Mouse (Mus musculus): ENCODE measurements at regions not wholly inside any gene's neighbourhood (a gene's known extent, or its start where the extent isn't known, plus 50 kb on each side); places are given as distances from the start of the nearest gene placed in this dataset.

DNA sequence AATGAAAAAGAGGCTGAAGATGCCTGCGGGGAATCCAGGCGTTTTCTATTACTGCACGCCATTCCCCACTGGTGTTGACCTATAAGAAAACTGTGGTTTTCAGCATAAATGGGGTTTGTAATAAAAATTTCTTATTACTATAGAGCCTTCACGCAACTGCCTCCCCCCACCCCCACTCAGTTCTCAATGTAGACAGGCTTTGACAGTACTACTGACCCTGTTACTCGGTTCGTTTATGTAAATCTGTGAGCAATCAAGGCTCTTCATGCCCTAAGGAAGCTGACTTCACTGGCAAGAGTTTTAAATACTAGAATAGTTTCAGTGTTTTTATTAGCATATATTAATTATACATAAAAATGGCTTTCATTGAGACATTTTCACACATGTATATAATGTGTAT, 70.9 kb upstream of the Tmtc1 start:
- H3K4me1 ChIP-seq (replicated peaks; ENCODE audit: control insufficient read depth, insufficient read depth, low read length): peaks cover 36% of the 10 kb centered on the region
- no peak overlapping the region for H3K4me3 ChIP-seq (ENCODE audit: low read depth, low read length)
- no peak for DNase-seq (ENCODE audit: low spot score)
- peak overlapping the region; percentile 2; the same call in 1 of the 2 replicates for H3K4me2 ChIP-seq
- no peaks in the 10 kb centered on the region for H3K9me3 ChIP-seq (ENCODE audit: control insufficient read depth, low read length)
- no peak overlapping the region for H3K9ac ChIP-seq (ENCODE audit: low read depth, low read length)
- no peak for ATAC-seq (replicated peaks; ENCODE audit: low FRiP score)
- no peaks in the 10 kb centered on the region for H3K36me3 ChIP-seq (ENCODE audit: control insufficient read depth, insufficient read depth, low read length)
- no peaks in the 10 kb centered on the region for H3K27me3 ChIP-seq (replicated peaks; ENCODE audit: control insufficient read depth, insufficient read depth, low read length)
- WGBS: 87% methylated on average over 6 of the region's 6 CpGs
- peak overlapping the region; percentile 57 for H3K27ac ChIP-seq (ENCODE audit: low read depth, low read length)

DNA sequence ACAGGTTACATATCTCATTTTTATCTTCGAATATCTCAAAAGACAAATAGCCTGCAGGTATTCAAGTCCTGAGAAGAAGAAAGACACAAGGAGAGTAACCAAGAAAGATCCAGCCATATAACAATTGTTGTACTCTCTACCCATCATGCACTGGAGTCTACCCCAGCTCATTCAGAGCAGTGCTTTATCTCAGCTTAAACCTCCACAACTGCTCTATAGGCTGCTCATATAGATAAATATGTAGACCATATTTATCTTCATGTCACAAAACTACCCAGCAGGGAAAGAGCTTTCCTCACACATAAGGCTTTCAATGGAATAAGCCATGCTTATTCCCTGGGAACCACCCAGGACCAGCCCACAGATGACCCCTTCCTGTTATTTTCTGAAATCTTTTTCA, 70.5 kb upstream of the Tmtc1 start:
- DNase-seq (ENCODE audit: low spot score) (no peak), ATAC-seq (replicated peaks; ENCODE audit: low FRiP score) (peak; percentile 70)
- Histone ChIP-seq H3K27ac (ENCODE audit: low read depth, low read length) (peak overlapping the region; percentile 57), H3K4me1 (replicated peaks; ENCODE audit: control insufficient read depth, insufficient read depth, low read length) (peaks cover 36% of the 10 kb centered on the region), H3K36me3 (ENCODE audit: control insufficient read depth, insufficient read depth, low read length) (no peaks in the 10 kb centered on the region), H3K4me2 (peak overlapping the region; percentile 4; the same call in 1 of the 2 replicates), H3K9me3 (ENCODE audit: control insufficient read depth, low read length) (no peaks in the 10 kb centered on the region), H3K27me3 (replicated peaks; ENCODE audit: control insufficient read depth, insufficient read depth, low read length) (no peaks in the 10 kb centered on the region), H3K4me3 (ENCODE audit: low read depth, low read length) (no peak overlapping the region), H3K9ac (ENCODE audit: low read depth, low read length) (no peak overlapping the region)
- 70% methylated on average over 1 of the region's 1 CpGs for WGBS

DNA sequence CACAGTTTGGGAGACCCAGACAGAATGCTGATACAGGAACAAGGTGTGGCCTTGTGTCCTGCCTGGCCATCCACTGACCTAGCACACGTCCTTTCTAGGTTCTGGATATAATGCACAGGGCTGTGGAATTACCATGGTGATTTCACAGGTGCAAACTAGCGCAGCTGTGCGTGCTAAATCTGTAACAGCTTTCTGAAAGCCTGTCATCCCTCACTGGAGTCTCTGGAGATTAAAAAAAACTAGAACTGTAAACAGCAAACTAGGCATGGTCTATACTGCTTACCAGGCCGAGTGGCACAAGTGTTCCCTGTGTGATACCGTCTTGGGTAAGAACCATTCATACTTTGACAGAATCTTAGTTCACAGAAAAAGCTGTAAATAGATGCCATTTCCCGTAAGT, 69.9 kb upstream of the Tmtc1 start:
- WGBS: 84% methylated on average over 6 of the region's 6 CpGs
- DNase-seq (ENCODE audit: low spot score) (no peak), ATAC-seq (replicated peaks; ENCODE audit: low FRiP score) (no peak)
- no peaks in the 10 kb centered on the region for H3K27me3 ChIP-seq (replicated peaks; ENCODE audit: control insufficient read depth, insufficient read depth, low read length)
- no peaks in the 10 kb centered on the region for H3K36me3 ChIP-seq (ENCODE audit: control insufficient read depth, insufficient read depth, low read length)
- no peak overlapping the region for H3K9ac ChIP-seq (ENCODE audit: low read depth, low read length)
- H3K4me2 ChIP-seq: peak overlapping the region; percentile 4; the same call in 1 of the 2 replicates
- peak overlapping the region; percentile 57; the same call in 1 of the 2 replicates for H3K27ac ChIP-seq (ENCODE audit: low read depth, low read length)
- H3K9me3 ChIP-seq (ENCODE audit: control insufficient read depth, low read length): no peaks in the 10 kb centered on the region
- H3K4me1 ChIP-seq (replicated peaks; ENCODE audit: control insufficient read depth, insufficient read depth, low read length): peaks cover 36% of the 10 kb centered on the region
- no peak overlapping the region for H3K4me3 ChIP-seq (ENCODE audit: low read depth, low read length)

DNA sequence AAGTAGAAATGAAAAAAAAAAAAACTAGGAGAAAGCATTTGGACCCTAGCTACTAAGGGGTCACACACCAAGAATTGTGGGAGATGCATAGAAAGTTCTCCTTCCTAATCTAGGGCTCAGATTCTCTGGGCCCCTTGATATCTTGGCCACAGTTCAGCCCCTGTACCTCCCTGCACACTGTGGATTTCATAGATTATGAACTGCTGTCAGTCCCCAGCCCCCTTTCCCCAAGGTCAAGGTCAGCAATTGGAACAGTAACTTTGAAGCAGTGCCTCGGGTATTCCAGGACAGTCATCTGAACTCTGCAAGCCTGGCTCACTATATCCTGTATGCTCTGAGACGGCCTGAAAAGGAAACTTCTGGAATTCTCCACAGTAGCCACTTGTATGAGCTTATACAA, 68.9 kb upstream of the Tmtc1 start:
- ATAC-seq (replicated peaks; ENCODE audit: low FRiP score) (peak; percentile 74), DNase-seq (ENCODE audit: low spot score) (no peak)
- no peaks in the 10 kb centered on the region for H3K27me3 ChIP-seq (replicated peaks; ENCODE audit: control insufficient read depth, insufficient read depth, low read length)
- WGBS: 40% methylated on average over 2 of the region's 2 CpGs
- no peaks in the 10 kb centered on the region for H3K9me3 ChIP-seq (ENCODE audit: control insufficient read depth, low read length)
- H3K4me2 ChIP-seq: 0 out of 2 replicates have a peak overlapping the region, but pooled peaks have one; percentile 12
- peaks cover 36% of the 10 kb centered on the region for H3K4me1 ChIP-seq (replicated peaks; ENCODE audit: control insufficient read depth, insufficient read depth, low read length)
- no peak overlapping the region for H3K9ac ChIP-seq (ENCODE audit: low read depth, low read length)
- H3K4me3 ChIP-seq (ENCODE audit: low read depth, low read length): no peak overlapping the region
- H3K27ac ChIP-seq (ENCODE audit: low read depth, low read length): peak overlapping the region; percentile 52
- no peaks in the 10 kb centered on the region for H3K36me3 ChIP-seq (ENCODE audit: control insufficient read depth, insufficient read depth, low read length)

DNA sequence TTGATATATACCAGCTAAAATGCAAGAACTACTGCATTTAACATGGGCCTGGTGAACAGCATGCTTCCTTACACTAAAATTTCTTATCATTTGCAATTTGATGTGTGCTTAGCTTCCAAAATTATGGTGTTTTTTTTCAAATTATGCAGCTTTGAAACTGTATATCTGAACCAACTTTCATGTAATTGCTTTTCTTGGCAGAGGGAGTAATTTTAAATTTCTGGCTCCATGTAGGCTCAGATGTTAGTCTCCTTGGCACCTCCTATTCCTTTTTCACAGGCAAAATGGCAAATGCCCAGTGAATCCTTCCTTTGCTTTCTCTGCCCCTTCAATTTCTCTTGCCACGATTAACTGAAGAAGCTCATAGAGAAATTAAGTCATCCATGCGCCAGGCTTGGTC, 61.1 kb upstream of the Tmtc1 start:
- no peak overlapping the region for H3K4me3 ChIP-seq (ENCODE audit: low read depth, low read length)
- peaks cover 5% of the 10 kb centered on the region for H3K4me1 ChIP-seq (replicated peaks; ENCODE audit: control insufficient read depth, insufficient read depth, low read length)
- DNase-seq (ENCODE audit: low spot score) (no peak), ATAC-seq (replicated peaks; ENCODE audit: low FRiP score) (no peak)
- no peaks in the 10 kb centered on the region for H3K9me3 ChIP-seq (ENCODE audit: control insufficient read depth, low read length)
- 85% methylated on average over 2 of the region's 2 CpGs for WGBS
- no peaks in the 10 kb centered on the region for H3K36me3 ChIP-seq (ENCODE audit: control insufficient read depth, insufficient read depth, low read length)
- H3K4me2 ChIP-seq: no peak overlapping the region
- no peaks in the 10 kb centered on the region for H3K27me3 ChIP-seq (replicated peaks; ENCODE audit: control insufficient read depth, insufficient read depth, low read length)
- H3K9ac ChIP-seq (ENCODE audit: low read depth, low read length): no peak overlapping the region
- H3K27ac ChIP-seq (ENCODE audit: low read depth, low read length): no peak overlapping the region

DNA sequence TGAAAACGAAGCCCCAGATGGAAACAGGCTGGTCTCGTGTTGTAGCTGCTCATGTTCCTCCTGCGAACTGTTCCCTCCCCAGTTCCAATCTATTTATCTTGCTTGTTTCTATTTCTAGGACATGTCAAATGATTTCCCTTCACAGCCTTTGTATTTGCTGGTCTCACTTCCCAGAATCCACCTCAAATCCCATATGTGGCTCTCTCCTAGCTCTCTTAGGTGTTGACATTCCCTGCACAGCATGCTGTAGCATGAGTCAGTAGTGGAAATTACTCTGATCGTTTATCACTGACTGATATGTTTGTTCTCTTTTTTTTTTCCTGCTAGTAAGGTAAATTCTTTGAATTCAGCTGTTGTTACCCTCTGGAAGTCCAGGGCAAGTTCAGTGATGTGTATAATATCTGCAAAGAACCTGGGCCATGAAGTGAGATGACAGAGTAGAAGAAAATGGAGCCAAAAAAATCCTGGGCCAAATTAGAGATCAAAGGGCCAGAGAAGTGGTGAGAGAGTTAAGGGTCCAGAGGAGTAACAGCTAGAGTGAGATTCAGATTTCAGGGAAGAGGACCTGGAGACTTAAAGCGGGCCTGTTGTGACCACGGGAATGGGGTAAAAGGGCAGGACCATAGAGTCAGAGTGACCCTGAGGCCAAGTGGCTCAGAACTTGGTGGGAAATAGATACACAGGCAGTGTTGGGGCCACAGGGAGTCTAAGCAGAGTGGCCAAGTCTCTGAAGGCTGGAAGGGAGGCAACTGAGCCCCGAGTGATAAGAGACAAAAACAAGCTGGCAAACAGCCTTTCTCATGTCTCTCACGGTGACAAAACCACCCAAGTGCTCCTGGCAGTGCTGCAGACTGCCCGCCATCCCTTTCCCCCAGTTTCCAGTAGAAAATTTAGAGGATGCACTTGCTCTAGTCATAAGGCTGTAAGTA, 56.3 kb upstream of the Tmtc1 start:
- H3K4me2 ChIP-seq: no peak overlapping the region
- WGBS: 52% methylated on average over 9 of the region's 9 CpGs
- H3K36me3 ChIP-seq (ENCODE audit: control insufficient read depth, insufficient read depth, low read length): no peaks in the 10 kb centered on the region
- no peaks in the 10 kb centered on the region for H3K27me3 ChIP-seq (replicated peaks; ENCODE audit: control insufficient read depth, insufficient read depth, low read length)
- H3K9ac ChIP-seq (ENCODE audit: low read depth, low read length): no peak overlapping the region
- no peak overlapping the region for H3K27ac ChIP-seq (ENCODE audit: low read depth, low read length)
- no peak overlapping the region for H3K4me3 ChIP-seq (ENCODE audit: low read depth, low read length)
- DNase-seq (ENCODE audit: low spot score): no peak
- ATAC-seq (replicated peaks; ENCODE audit: low FRiP score): peak; percentile 63
- peaks cover 6% of the 10 kb centered on the region for H3K4me1 ChIP-seq (replicated peaks; ENCODE audit: control insufficient read depth, insufficient read depth, low read length)
- no peaks in the 10 kb centered on the region for H3K9me3 ChIP-seq (ENCODE audit: control insufficient read depth, low read length)
